17 mouse cellular contexts compared by ENCODE assay signal in genomic region chr6:79894448-79894847, GRCm38 (mm10).
"Had no signal": no experiment of that assay in that cellular context is flagged by ENCODE, and none has a peak within 500 bp of the region (broad histone marks: within the 10 kb centered on the region; RNA-seq: fewer than 3 reads in every experiment).

No protein-coding gene starts in this region.

- H3K4me2 ChIP-seq: lung, embryonic 14.5 days; neural tube, embryonic 13.5 days; neural tube, embryonic 15.5 days had no signal

- H3K27ac ChIP-seq: liver, embryonic 14.5 days; midbrain, embryonic 10.5 days; neural tube, embryonic 13.5 days; neural tube, embryonic 15.5 days had no signal

- H3K4me1 ChIP-seq: midbrain, embryonic 10.5 days; neural tube, embryonic 13.5 days; neural tube, embryonic 15.5 days had no signal

- H3K9ac ChIP-seq: liver, embryonic 14.5 days; lung, embryonic 14.5 days; neural tube, embryonic 13.5 days; neural tube, embryonic 15.5 days had no signal

- H3K4me3 ChIP-seq: midbrain, embryonic 10.5 days; myocyte; neural tube, embryonic 13.5 days; neural tube, embryonic 15.5 days had no signal

- H3K9me3 ChIP-seq: midbrain, embryonic 10.5 days; neural tube, embryonic 13.5 days; neural tube, embryonic 15.5 days had no signal

- DNase-seq: lung, adult 18-20 months; lung, embryonic 14.5 days; lung, postnatal 10 days; lung, postnatal 4 days; retina, postnatal 1 day; right cerebral cortex, adult 18-20 months; right cerebral cortex, postnatal 25 days; right cerebral cortex, postnatal 4 days; spleen, adult 18-20 months; thymus, adult 18-20 months; thymus, postnatal 14 days; thymus, postnatal 36 days had no signal

- H3K27me3 ChIP-seq: neural tube, embryonic 13.5 days; neural tube, embryonic 15.5 days had no signal

- H3K36me3 ChIP-seq: midbrain, embryonic 10.5 days; neural tube, embryonic 13.5 days; neural tube, embryonic 15.5 days had no signal
